Mouse (Mus musculus): ENCODE data around the gene Tspan5.

Gene Tspan5

GRCm38 (mm10) chr3:138807795-138808194 is 65.8 kb downstream of the Tspan5 start:
- DNase-seq (ENCODE audit: low spot score): no peak

DNA sequence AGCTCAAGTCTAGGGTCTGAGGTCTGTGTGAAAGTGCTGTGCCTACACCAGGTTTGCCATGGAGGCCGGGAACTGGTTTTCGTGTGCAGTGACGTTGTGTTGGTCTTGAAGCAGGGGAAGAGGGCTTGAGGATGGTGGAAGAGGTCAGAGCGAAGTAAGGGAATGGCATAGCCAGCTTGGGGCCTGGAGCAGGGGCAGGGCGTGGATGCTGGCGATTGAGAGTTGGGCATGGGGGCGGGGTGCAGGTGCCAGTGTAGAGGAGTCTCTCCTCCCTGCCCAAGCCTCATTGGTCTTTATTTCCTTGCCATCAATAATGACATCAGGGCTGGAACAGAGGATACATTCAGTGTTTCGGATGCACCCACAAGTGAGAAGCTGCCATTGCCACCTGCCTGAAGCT is 67.5 kb downstream of the Tspan5 start:
- DNase-seq (ENCODE audit: low spot score): no peak

DNA sequence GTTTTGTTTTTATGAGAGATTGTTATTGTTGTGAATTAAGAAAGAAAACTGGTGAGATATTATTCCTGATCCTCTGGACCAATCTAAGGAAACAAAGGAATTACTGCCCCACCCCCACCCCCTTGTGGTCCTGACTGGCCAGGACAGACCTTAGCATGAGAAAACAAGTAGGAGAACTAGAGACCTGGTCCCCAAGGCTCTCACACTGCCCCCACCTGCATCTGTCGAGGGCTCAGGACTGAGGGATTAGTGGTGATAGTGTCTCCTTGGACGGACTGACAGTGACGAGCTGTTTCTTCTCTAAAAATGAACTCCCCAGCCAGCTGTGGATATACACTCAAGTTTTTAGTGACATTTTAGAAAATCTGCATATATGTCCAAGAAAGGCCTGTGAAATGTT is 70.6 kb downstream of the Tspan5 start:
- no peak for DNase-seq (ENCODE audit: low spot score)

DNA sequence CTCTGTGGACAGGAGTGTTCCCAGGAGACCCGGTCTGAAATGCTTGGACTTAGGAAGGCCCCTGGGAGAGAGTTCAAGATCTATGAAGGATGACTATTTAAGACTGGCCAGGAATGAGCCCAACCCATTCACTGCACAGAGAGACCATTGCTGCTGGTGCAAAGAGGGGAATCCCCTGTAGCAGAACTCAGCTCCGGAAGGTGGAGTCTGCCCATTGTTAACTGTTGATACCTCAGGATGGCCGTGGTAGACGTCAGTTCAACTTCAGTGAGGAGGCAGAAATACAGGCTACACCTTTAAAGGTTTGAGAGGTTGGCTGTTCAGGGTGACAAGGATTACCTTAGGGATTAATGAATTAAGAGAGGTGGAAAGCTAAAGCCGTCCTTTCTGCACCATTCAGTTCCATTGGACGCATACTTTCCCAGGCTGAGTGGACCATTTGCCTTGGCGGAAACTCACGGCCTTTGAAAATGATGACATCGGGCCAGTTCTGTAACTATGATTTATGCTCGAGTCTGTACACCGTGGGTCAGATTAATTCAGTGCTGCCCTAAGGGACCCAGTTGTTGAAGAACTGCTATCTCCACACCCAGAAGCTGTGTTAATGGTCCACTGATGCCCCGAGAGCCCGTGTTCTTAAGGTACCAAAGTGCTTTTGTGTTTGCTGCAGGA is 71.3 kb downstream of the Tspan5 start:
- DNase-seq (ENCODE audit: low spot score): no peak

GRCm38 (mm10) chr3:138814457-138814856 is 72.5 kb downstream of the Tspan5 start:
- no peak for DNase-seq (ENCODE audit: low spot score)

- no peak for DNase-seq (ENCODE audit: low spot score)
Observed at GRCm38 (mm10) chr3:138815127-138815837, 73.3 kb downstream of the Tspan5 start.

DNA sequence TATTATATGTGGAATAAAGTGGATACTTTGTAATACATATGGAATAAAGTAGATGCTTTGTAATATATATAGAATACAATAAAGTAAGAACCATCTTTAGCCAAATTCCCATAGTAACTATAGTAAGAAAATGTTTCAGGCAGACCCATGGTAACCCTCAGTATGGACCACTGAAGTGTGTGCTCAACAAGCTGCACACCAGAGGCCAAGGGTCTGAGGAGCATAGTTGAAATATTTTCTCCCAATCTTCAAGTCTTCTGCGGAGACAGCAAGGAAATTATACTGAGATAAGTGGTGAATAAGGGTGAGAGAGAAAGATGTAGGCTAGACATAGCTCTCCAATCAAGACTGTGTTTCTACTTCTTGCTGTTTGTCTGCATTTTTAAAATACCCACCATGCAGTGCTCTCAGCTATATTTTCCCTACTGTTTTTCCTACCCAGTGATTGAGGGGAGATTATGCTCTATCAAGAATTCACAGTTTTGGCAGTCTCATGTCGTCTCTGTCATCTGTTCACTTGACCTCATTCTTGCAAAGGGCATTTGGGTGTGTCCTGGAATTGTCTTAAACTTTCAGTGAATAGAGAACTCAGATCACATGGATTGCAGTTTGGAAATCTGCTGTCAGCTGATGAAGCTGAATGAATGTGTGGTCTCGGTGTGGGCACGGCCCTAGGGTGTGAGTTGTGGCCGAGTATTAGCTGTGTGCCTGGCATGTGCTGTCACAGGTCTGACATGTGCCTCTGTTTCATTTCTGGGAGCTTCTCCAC is 75.1 kb downstream of the Tspan5 start:
- no peak for DNase-seq (ENCODE audit: low spot score)

DNA sequence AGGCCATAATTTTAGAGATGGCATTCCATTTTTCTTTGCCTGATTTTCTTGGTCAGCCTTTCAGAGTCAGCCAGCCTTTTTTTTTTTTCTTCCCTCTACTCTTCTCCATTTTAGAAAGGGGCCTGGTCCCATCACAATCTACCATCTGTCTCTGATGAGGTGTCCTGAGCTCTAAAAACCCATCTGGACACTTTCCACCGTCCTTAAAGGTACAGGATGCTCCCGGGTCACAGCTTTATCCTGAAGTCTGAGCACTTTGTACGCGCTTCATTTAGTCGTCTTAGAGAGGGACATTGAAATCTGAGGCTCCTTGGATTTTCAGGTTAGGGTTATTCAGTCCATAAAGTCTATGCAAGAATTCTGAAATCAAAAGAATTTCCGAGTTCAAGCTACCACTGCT is 77.9 kb downstream of the Tspan5 start:
- DNase-seq (ENCODE audit: low spot score): no peak

DNA sequence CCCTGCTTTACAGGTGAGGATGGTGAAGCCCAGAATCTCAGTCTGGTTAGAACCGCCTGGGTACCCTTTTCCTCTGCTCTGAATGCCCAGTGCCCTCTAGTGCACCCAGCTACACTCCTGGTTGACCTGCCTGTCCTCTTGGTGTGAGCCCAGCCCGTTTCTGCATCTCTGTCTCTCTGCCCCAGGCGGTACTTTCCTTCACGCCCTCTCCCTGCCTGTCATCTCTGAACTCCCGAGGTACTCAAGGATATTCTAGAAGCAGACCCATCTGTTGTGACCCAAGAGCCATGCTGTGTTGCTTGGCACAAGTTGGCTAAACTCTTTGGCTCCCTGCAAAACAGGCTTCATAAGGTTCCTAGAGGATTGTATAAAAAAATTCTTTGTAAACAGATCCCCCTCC is 78.3 kb downstream of the Tspan5 start:
- DNase-seq (ENCODE audit: low spot score): no peak

GRCm38 (mm10) chr3:138821886-138822445 is 80.0 kb downstream of the Tspan5 start:
- DNase-seq (ENCODE audit: low spot score): no peak

- DNase-seq (ENCODE audit: low spot score): no peak
Observed at GRCm38 (mm10) chr3:138823857-138824256, 81.9 kb downstream of the Tspan5 start.

DNA sequence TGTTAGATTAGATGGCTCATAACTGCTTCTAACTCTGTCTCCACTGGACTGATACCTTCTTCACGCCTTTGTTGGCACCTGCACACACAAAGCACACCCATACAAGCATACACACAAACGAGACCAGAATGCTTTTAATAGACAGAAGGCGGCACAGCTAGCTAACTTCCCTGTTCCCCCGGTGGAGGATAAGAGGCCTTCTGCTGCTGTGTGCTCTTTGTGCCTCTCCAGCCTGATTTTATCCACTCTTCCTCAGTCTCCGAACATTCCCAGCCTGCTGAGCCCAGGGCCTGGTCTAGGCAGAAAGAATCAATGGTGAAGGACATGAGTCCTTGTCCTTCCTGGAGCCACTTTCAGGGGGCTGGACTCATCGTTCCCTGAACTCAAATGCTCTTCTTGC is 83.3 kb downstream of the Tspan5 start:
- no peak for DNase-seq (ENCODE audit: low spot score)

- DNase-seq (ENCODE audit: low spot score): no peak
Observed at GRCm38 (mm10) chr3:138826243-138826800, 84.3 kb downstream of the Tspan5 start.

DNA sequence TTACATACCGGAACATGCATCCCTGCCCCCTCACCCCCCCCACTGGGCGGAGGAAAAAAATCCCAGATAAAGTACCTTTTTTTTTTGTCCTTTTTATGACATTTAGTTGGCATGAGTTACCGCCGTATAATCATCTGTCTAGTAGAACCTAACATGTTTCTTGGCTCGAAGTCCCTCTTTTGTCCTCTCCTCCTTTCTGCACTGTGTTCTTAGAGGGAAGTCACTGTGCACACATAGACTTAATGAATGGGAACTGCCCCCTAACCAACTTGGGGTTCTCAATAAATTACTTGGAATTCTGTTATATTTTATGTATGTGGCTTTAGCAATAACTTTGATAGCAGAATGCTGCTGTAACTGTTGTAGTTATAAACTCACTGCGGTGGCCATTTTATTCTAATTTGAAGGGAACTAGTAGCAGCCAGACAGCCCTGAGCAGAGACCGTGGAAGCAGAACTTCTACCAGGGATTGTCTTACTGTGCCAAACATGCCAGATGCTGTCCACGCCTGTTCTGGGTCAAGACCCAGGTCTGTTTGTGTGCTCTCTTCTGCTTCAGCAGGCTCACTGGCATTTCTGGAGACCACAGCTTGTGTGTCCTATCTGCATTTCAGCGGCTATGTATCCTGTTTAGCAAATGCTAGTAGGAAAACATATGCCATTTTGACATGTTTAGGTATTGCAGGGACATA is 91.0 kb downstream of the Tspan5 start:
- no peak for DNase-seq (ENCODE audit: low spot score)

DNA sequence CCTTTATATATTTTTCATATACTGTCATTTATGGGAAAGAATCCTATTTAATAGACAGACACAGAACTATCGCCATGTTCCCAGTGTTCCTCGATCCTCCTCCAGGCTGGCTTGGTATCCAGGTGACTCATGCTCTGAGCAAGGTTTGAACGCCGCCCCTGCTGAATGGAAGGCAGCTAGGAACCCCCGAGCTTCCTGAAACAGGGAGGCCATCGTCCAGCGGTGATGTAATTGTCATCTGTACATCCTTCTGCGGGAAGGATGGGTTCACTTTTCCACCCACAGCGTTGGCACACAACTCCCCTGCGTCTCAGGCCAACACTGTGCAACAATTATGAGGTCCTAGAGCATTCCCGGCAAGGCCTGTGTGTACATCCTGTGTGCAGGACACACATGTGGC is 92.2 kb downstream of the Tspan5 start:
- DNase-seq (ENCODE audit: low spot score): no peak

DNA sequence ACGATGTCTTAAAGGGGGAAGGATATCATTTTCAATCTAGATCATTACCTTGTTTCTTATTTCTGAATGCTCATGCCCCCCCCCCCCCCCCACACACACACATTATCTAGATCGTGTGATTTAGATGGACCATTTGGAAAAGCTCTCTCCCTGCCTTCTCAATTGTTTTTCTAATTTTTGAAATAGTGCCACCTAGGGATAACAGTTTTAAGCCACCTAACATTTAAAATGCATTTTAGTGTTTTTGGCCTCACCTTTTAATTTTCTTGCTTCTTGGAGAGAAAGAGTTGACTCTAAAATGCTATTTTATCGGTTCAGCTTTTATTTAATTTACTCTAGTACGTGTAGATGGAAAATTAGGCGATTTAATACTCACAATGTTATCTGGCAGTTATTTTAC is 94.9 kb downstream of the Tspan5 start:
- DNase-seq (ENCODE audit: low spot score): no peak

DNA sequence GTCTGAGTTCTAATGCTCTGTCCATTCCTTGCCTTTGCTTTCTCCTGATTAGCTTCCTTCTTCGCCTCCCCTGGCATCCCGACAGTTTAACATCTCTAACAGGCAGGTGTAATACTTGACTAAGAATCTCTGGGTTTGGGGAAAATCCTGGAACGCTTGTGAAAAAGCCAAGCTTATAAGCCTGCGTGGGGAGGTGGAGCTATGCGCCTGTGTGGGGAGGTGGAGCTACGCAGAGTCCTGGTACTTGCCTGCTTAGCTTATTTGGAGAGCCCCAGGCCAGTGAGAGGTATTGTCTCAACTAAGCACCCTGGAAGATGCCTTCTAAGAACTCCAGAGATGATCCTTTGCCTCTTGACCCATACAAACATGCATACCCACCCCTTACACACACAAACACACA is 95.7 kb downstream of the Tspan5 start:
- no peak for DNase-seq (ENCODE audit: low spot score)

- no peak for DNase-seq (ENCODE audit: low spot score)
Observed at GRCm38 (mm10) chr3:138839656-138840055, 97.7 kb downstream of the Tspan5 start.

- DNase-seq (ENCODE audit: low spot score): no peak
Observed at GRCm38 (mm10) chr3:138841288-138841687, 99.3 kb downstream of the Tspan5 start.

GRCm38 (mm10) chr3:138843180-138843579 is 101.2 kb downstream of the Tspan5 start:
- no peak for DNase-seq (ENCODE audit: low spot score)

- DNase-seq (ENCODE audit: low spot score): no peak
Observed at GRCm38 (mm10) chr3:138843641-138844040, 101.6 kb downstream of the Tspan5 start.

- DNase-seq (ENCODE audit: low spot score): no peak
Observed at GRCm38 (mm10) chr3:138845820-138846219, 103.8 kb downstream of the Tspan5 start.

Measured in spleen, adult 12 weeks (tissue).